In the genomic region with DNA sequence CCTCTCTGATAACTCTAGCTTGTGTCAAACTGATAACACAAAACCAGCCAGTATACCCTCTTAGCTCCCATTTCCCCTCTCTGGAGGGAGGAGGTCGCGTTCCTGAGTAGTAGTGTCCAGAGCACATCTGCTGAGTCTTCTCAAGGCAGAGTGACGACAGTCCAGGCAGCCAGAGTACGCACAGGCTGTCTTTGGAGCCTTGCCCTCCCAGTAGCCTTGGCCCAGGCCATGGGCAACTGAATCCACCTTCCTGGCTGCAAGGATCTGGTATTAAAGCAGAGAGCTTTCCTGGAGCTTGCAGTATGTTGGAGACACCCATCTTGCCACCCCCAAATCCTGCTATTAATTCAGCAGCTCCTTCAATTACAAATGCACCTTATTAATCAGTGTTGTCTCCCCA, we compare ENCODE assay signal across 21 mouse cellular contexts.
"Had no signal": no experiment of that assay in that cellular context is flagged by ENCODE, and none has a peak within 500 bp of the region (broad histone marks: within the 10 kb centered on the region; RNA-seq: fewer than 3 reads in every experiment).

No protein-coding gene starts in this region.

- H3K4me1 ChIP-seq: liver, embryonic 13.5 days; liver, embryonic 15.5 days had no signal

- H3K27me3 ChIP-seq: heart, embryonic 15.5 days; hindbrain, embryonic 15.5 days; liver, embryonic 13.5 days; liver, embryonic 15.5 days had no signal

- H3K36me3 ChIP-seq: heart, embryonic 15.5 days; hindbrain, embryonic 13.5 days; hindbrain, embryonic 15.5 days; kidney, embryonic 15.5 days; limb, embryonic 10.5 days; limb, embryonic 12.5 days; liver, embryonic 13.5 days; liver, embryonic 15.5 days had no signal

- H3K4me3 ChIP-seq: heart, adult 2 months; heart, embryonic 13.5 days; heart, embryonic 15.5 days; hindbrain, embryonic 13.5 days; hindbrain, embryonic 15.5 days; kidney, embryonic 15.5 days; limb, embryonic 10.5 days; limb, embryonic 12.5 days; liver, embryonic 13.5 days; liver, embryonic 15.5 days had no signal

- H3K9me3 ChIP-seq: heart, embryonic 15.5 days; hindbrain, embryonic 13.5 days; hindbrain, embryonic 15.5 days; kidney, embryonic 15.5 days; limb, embryonic 10.5 days; limb, embryonic 12.5 days; liver, embryonic 13.5 days; liver, embryonic 15.5 days had no signal

- DNase-seq: heart, adult 11 months; heart, adult 2 months; heart, postnatal 14 days; heart, postnatal 36 days; kidney, adult 11 months; kidney, adult 2 months; kidney, adult 9 months; kidney, postnatal 14 days; kidney, postnatal 36 days; layer of hippocampus, adult 9-11 months; layer of hippocampus, postnatal 36 days; liver, embryonic 13.5 days; liver, postnatal 0 days had no signal
